Mouse (Mus musculus): ENCODE data around the gene Cfl1. TPM values are rescaled to one million over a fixed set of nuclear protein-coding genes. Genes with fewer than 3 reads are reported as not detected.
A peak's percentile ranks its signal among the peaks of the same experiment; 100 is the strongest.

The Cfl1 gene
- polyA plus RNA-seq, 1 experiment from 2014 or later: 4,056 TPM

GRCm38 (mm10) chr19:5455037-5455436 lies 35.2 kb upstream of the Cfl1 start:
- H3K27ac ChIP-seq (ENCODE audit: low read depth, low read length): no peak overlapping the region
- no peaks in the 10 kb centered on the region for H3K9me3 ChIP-seq (ENCODE audit: control insufficient read depth, low read length)
- WGBS: 79% methylated on average over 12 of the region's 12 CpGs
- H3K4me3 ChIP-seq (ENCODE audit: low read depth, low read length): 0 out of 2 replicates have a peak overlapping the region, but pooled peaks have one; percentile 6
- H3K9ac ChIP-seq (ENCODE audit: low read depth, low read length): no peak overlapping the region
- DNase-seq (ENCODE audit: low spot score) (no peak), ATAC-seq (ENCODE audit: low FRiP score) (no peak)
- H3K4me2 ChIP-seq (replicated peaks; ENCODE audit: low read depth, low read length): 0 out of 2 replicates have a peak overlapping the region, but pooled peaks have one; percentile 6
- peaks cover 4% of the 10 kb centered on the region for H3K27me3 ChIP-seq (ENCODE audit: control insufficient read depth, insufficient read depth, low read length)
- H3K4me1 ChIP-seq (replicated peaks; ENCODE audit: control insufficient read depth, insufficient read depth, low read length): peaks cover 9% of the 10 kb centered on the region
- H3K36me3 ChIP-seq (ENCODE audit: control insufficient read depth, insufficient read depth, low read length): no peaks in the 10 kb centered on the region

GRCm38 (mm10) chr19:5455568-5455967 lies 34.7 kb upstream of the Cfl1 start:
- Histone ChIP-seq H3K27me3 (ENCODE audit: control insufficient read depth, insufficient read depth, low read length) (no peaks in the 10 kb centered on the region; the same call in 1 of the 2 replicates), H3K36me3 (ENCODE audit: control insufficient read depth, insufficient read depth, low read length) (no peaks in the 10 kb centered on the region), H3K9me3 (ENCODE audit: control insufficient read depth, low read length) (no peaks in the 10 kb centered on the region), H3K4me3 (ENCODE audit: low read depth, low read length) (peak overlapping the region; percentile 73; the same call in 1 of the 2 replicates), H3K4me2 (replicated peaks; ENCODE audit: low read depth, low read length) (peak overlapping the region; percentile 99), H3K27ac (ENCODE audit: low read depth, low read length) (no peak overlapping the region), H3K4me1 (replicated peaks; ENCODE audit: control insufficient read depth, insufficient read depth, low read length) (peaks cover 9% of the 10 kb centered on the region), H3K9ac (ENCODE audit: low read depth, low read length) (peak overlapping the region; percentile 16; the same call in 1 of the 2 replicates)
- WGBS: 69% methylated on average over 8 of the region's 8 CpGs
- DNase-seq (ENCODE audit: low spot score) (no peak), ATAC-seq (ENCODE audit: low FRiP score) (no peak)

GRCm38 (mm10) chr19:5456241-5456921 lies 33.9 kb upstream of the Cfl1 start:
- H3K27me3 ChIP-seq (ENCODE audit: control insufficient read depth, insufficient read depth, low read length): no peaks in the 10 kb centered on the region; the same call in 1 of the 2 replicates
- no peak for DNase-seq (ENCODE audit: low spot score)
- 7% methylated on average over 26 of the region's 26 CpGs for WGBS
- H3K9ac ChIP-seq (ENCODE audit: low read depth, low read length): peak overlapping the region; percentile 85
- H3K27ac ChIP-seq (ENCODE audit: low read depth, low read length): peak overlapping the region; percentile 89
- H3K9me3 ChIP-seq (ENCODE audit: control insufficient read depth, low read length): no peaks in the 10 kb centered on the region
- peaks cover 13% of the 10 kb centered on the region for H3K4me1 ChIP-seq (replicated peaks; ENCODE audit: control insufficient read depth, insufficient read depth, low read length)
- peak overlapping the region; percentile 99 for H3K4me2 ChIP-seq (replicated peaks; ENCODE audit: low read depth, low read length)
- ATAC-seq (ENCODE audit: low FRiP score): peak; percentile 5; the same call in 1 of the 2 replicates
- peak overlapping the region; percentile 73 for H3K4me3 ChIP-seq (ENCODE audit: low read depth, low read length)
- H3K36me3 ChIP-seq (ENCODE audit: control insufficient read depth, insufficient read depth, low read length): no peaks in the 10 kb centered on the region

- ATAC-seq (ENCODE audit: low FRiP score): peak; percentile 93
- peaks cover 14% of the 10 kb centered on the region for H3K4me1 ChIP-seq (replicated peaks; ENCODE audit: control insufficient read depth, insufficient read depth, low read length)
- WGBS: under 1% methylated on average over 70 of the region's 70 CpGs
Observed at GRCm38 (mm10) chr19:5456922-5457745, 33.1 kb upstream of the Cfl1 start.

GRCm38 (mm10) chr19:5457746-5458442 lies 32.4 kb upstream of the Cfl1 start, which contains the start of gene Ccdc85b:
TSS of gene Ccdc85b (minus strand) at chr19:5457894.
- Histone ChIP-seq H3K27me3 (ENCODE audit: control insufficient read depth, insufficient read depth, low read length) (no peaks in the 10 kb centered on the region; the same call in 1 of the 2 replicates), H3K9ac (ENCODE audit: low read depth, low read length) (peak within 1 kb of the TSS; percentile 85), H3K36me3 (ENCODE audit: control insufficient read depth, insufficient read depth, low read length) (no peaks in the 10 kb centered on the region), H3K27ac (ENCODE audit: low read depth, low read length) (peak within 1 kb of the TSS; percentile 89), H3K4me1 (replicated peaks; ENCODE audit: control insufficient read depth, insufficient read depth, low read length) (peaks cover 14% of the 10 kb centered on the region), H3K4me3 (ENCODE audit: low read depth, low read length) (peak within 1 kb of the TSS; percentile 73), H3K4me2 (replicated peaks; ENCODE audit: low read depth, low read length) (peak within 1 kb of the TSS; percentile 99), H3K9me3 (ENCODE audit: control insufficient read depth, low read length) (no peaks in the 10 kb centered on the region)
- DNase-seq (ENCODE audit: low spot score) (no peak), ATAC-seq (ENCODE audit: low FRiP score) (peak; percentile 17; the same call in 1 of the 2 replicates)
- WGBS: 21% methylated on average over 14 of the region's 14 CpGs

More at GRCm38 (mm10) chr19:5456922-5457745, 33.1 kb upstream of the Cfl1 start:
- H3K9ac ChIP-seq (ENCODE audit: low read depth, low read length): peak overlapping the region; percentile 85
- H3K27me3 ChIP-seq (ENCODE audit: control insufficient read depth, insufficient read depth, low read length): no peaks in the 10 kb centered on the region; the same call in 1 of the 2 replicates
- H3K4me3 ChIP-seq (ENCODE audit: low read depth, low read length): peak overlapping the region; percentile 73
- peak; percentile 97 for DNase-seq (ENCODE audit: low spot score)
- no peaks in the 10 kb centered on the region for H3K36me3 ChIP-seq (ENCODE audit: control insufficient read depth, insufficient read depth, low read length)
- peak overlapping the region; percentile 89 for H3K27ac ChIP-seq (ENCODE audit: low read depth, low read length)
- H3K4me2 ChIP-seq (replicated peaks; ENCODE audit: low read depth, low read length): peak overlapping the region; percentile 99
- no peaks in the 10 kb centered on the region for H3K9me3 ChIP-seq (ENCODE audit: control insufficient read depth, low read length)

- no peaks in the 10 kb centered on the region for H3K9me3 ChIP-seq (ENCODE audit: control insufficient read depth, low read length)
- 69% methylated on average over 7 of the region's 7 CpGs for WGBS
- H3K4me1 ChIP-seq (replicated peaks; ENCODE audit: control insufficient read depth, insufficient read depth, low read length): peaks cover 14% of the 10 kb centered on the region
- no peak overlapping the region for H3K27ac ChIP-seq (ENCODE audit: low read depth, low read length)
- H3K9ac ChIP-seq (ENCODE audit: low read depth, low read length): no peak overlapping the region
- DNase-seq (ENCODE audit: low spot score) (no peak), ATAC-seq (ENCODE audit: low FRiP score) (no peak)
- no peaks in the 10 kb centered on the region for H3K36me3 ChIP-seq (ENCODE audit: control insufficient read depth, insufficient read depth, low read length)
- H3K4me2 ChIP-seq (replicated peaks; ENCODE audit: low read depth, low read length): no peak overlapping the region
- H3K27me3 ChIP-seq (ENCODE audit: control insufficient read depth, insufficient read depth, low read length): no peaks in the 10 kb centered on the region; the same call in 1 of the 2 replicates
- no peak overlapping the region for H3K4me3 ChIP-seq (ENCODE audit: low read depth, low read length)
Observed at GRCm38 (mm10) chr19:5459019-5459418, 31.2 kb upstream of the Cfl1 start.

- H3K36me3 ChIP-seq (ENCODE audit: control insufficient read depth, insufficient read depth, low read length): no peaks in the 10 kb centered on the region
- H3K4me1 ChIP-seq (replicated peaks; ENCODE audit: control insufficient read depth, insufficient read depth, low read length): peaks cover 18% of the 10 kb centered on the region
- ATAC-seq (ENCODE audit: low FRiP score): no peak
- peak overlapping the region; percentile 91 for H3K4me2 ChIP-seq (replicated peaks; ENCODE audit: low read depth, low read length)
- H3K4me3 ChIP-seq (ENCODE audit: low read depth, low read length): peak overlapping the region; percentile 80
- H3K9me3 ChIP-seq (ENCODE audit: control insufficient read depth, low read length): no peaks in the 10 kb centered on the region
- WGBS: 30% methylated on average over 3 of the region's 3 CpGs
- no peak overlapping the region for H3K27ac ChIP-seq (ENCODE audit: low read depth, low read length)
- peak overlapping the region; percentile 78 for H3K9ac ChIP-seq (ENCODE audit: low read depth, low read length)
- no peak for DNase-seq (ENCODE audit: low spot score)
- H3K27me3 ChIP-seq (ENCODE audit: control insufficient read depth, insufficient read depth, low read length): no peaks in the 10 kb centered on the region; the same call in 1 of the 2 replicates
Observed at GRCm38 (mm10) chr19:5459896-5460295, 30.4 kb upstream of the Cfl1 start.

- under 1% methylated on average over 31 of the region's 32 CpGs for WGBS
- H3K27me3 ChIP-seq (ENCODE audit: control insufficient read depth, insufficient read depth, low read length): no peaks in the 10 kb centered on the region; the same call in 1 of the 2 replicates
- peak; percentile 94 for DNase-seq (ENCODE audit: low spot score)
- H3K4me1 ChIP-seq (replicated peaks; ENCODE audit: control insufficient read depth, insufficient read depth, low read length): peaks cover 14% of the 10 kb centered on the region
- peak within 1 kb of the TSS; percentile 91 for H3K4me2 ChIP-seq (replicated peaks; ENCODE audit: low read depth, low read length)
- peak; percentile 34; the same call in 1 of the 2 replicates for ATAC-seq (ENCODE audit: low FRiP score)
- no peaks in the 10 kb centered on the region for H3K9me3 ChIP-seq (ENCODE audit: control insufficient read depth, low read length)
- H3K9ac ChIP-seq (ENCODE audit: low read depth, low read length): peak within 1 kb of the TSS; percentile 78
- H3K27ac ChIP-seq (ENCODE audit: low read depth, low read length): peak within 1 kb of the TSS; percentile 42
- H3K4me3 ChIP-seq (ENCODE audit: low read depth, low read length): peak within 1 kb of the TSS; percentile 80
- no peaks in the 10 kb centered on the region for H3K36me3 ChIP-seq (ENCODE audit: control insufficient read depth, insufficient read depth, low read length)
Observed at GRCm38 (mm10) chr19:5460465-5460911, 29.8 kb upstream of the Cfl1 start, which contains the start of gene Fibp. TSS of gene Fibp (plus strand) at chr19:5460615.

All from hindbrain, embryonic 11.5 days (tissue).